Mouse (Mus musculus) liver, postnatal 0 days (tissue): ENCODE data around the gene Pcmt1. TPM values are rescaled to one million over a fixed set of nuclear protein-coding genes. Genes with fewer than 3 reads are reported as not detected.

Experiments
- ATAC-seq: fragments of 200-750 bp; cut with Nextera tagmentation; 2 replicates; pipeline ENCODE4 v1.8.0; 2017; ENCODE audit warnings: mild to moderate bottlenecking, moderate library complexity
- DNase-seq: peaks from one replicate; pipeline ENCODE4 v3.0.0-alpha.2; 2016
- H3K27ac ChIP-seq: fragments of 300-500 bp; sonication (generic); 2 replicates; pipeline ENCODE4 v1.5.1; 2014; ENCODE audit warnings: antibody characterized with exemption, moderate library complexity, mild to moderate bottlenecking, low read depth
- H3K27me3 ChIP-seq: fragments of 300-500 bp; sonication (generic); 2 replicates; pipeline ENCODE4 v1.6.1; 2014; ENCODE audit warnings: low read length, control low read depth, mixed read lengths; ENCODE audit not compliant: insufficient read depth
- H3K36me3 ChIP-seq: fragments of 300-500 bp; sonication (generic); replicated peaks from 2 replicates; pipeline ENCODE4 v1.6.1; 2014; ENCODE audit warnings: mild to moderate bottlenecking, control low read depth, low read length, moderate library complexity, mixed read lengths; ENCODE audit not compliant: insufficient read depth
- H3K4me1 ChIP-seq: fragments of 300-500 bp; sonication (generic); 2 replicates; pipeline ENCODE4 v1.6.1; 2014; ENCODE audit warnings: antibody characterized with exemption, mild to moderate bottlenecking, control low read depth; ENCODE audit not compliant: insufficient read depth
- H3K4me2 ChIP-seq: fragments of 300-500 bp; sonication (generic); 2 replicates; pipeline ENCODE4 v1.6.1; 2014; ENCODE audit warnings: low read depth, mild to moderate bottlenecking, low read length, moderate library complexity, mixed read lengths
- H3K4me3 ChIP-seq: fragments of 300-500 bp; sonication (generic); 2 replicates; pipeline ENCODE4 v1.5.1; 2014; ENCODE audit warnings: low read depth, low read length
- H3K9ac ChIP-seq: fragments of 300-500 bp; sonication (generic); replicated peaks from 2 replicates; pipeline ENCODE4 v1.6.1; 2014; ENCODE audit warnings: mild to moderate bottlenecking, moderate library complexity
- H3K9me3 ChIP-seq: fragments of 300-500 bp; sonication (generic); 2 replicates; pipeline ENCODE4 v1.6.1; 2016; ENCODE audit warnings: mild to moderate bottlenecking, control low read depth, low read length, mixed read lengths
- CTCF ChIP-seq: sonication (generic); IDR thresholded peaks from 2 replicates; pipeline ENCODE4 v1.5.1; 2016; ENCODE audit warnings: antibody characterized with exemption, low read depth
- EP300 ChIP-seq: IDR thresholded peaks from 2 replicates; pipeline ENCODE4 v1.6.1; 2016; ENCODE audit warnings: antibody characterized with exemption, low read depth, mild to moderate bottlenecking
- WGBS: fragments of 180-500 bp; shearing (Covaris S2); extraction: QIAGEN DNeasy Blood & Tissue Kit; methylation state at CpG from one replicate; pipeline ENCODE4 v1.1.7; 2014; ENCODE audit not compliant: insufficient replicate concordance; 5-methylcytosine and 5-hydroxymethylcytosine counted together
- polyA plus RNA-seq: library from polyadenylated mRNA; unstranded; fragments of >200 nt; fragmentation: Nextera tagmentation; extraction: Ambion mirVana; gene quantifications from 2 replicates; pipeline ENCODE4 v1.2.1, GENCODE M21; 2015

Pcmt1 gene
- polyA plus RNA-seq, 1 experiment from 2014 or later: 67.2 TPM

DNA sequence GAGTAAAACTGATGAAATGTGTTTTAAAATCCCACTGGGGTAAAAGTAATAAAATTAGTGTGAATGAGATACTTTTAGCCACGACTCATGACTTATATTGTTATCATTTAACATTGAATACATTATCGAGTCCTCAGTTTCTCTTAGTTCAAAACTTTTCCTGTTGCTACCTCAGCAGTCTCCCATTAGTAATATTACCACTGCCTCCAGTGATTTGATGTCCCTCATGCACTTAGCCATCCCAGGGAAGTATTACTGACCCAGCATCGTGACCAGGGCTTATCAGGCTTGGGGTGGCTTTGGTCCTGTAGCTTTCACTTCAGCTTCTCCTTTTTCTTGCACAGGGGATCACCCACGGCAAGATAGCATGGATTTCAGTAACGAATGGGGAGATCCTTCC lies 29.2 kb upstream of the Pcmt1 start:
- H3K4me1 ChIP-seq: no peaks in the 10 kb centered on the region

DNA sequence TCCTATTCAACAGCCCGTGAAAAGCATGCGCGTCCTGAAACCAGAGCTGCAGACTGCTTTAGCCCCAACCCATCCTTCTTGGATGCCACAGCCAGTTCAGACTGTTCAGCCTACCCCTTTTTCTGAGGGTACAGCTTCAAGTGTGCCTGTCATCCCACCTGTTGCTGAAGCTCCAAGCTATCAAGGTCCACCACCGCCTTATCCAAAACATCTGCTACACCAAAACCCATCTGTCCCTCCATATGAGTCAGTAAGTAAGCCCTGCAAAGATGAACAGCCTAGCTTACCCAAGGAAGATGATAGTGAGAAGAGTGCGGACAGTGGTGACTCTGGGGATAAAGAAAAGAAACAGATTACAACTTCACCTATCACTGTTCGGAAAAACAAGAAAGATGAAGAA lies 21.6 kb upstream of the Pcmt1 start:
- Histone ChIP-seq H3K4me1 (no peaks in the 10 kb centered on the region), H3K4me3 (no peak overlapping the region), H3K27ac (no peak overlapping the region), H3K36me3 (peaks cover 81% of the 10 kb centered on the region), H3K27me3 (no peaks in the 10 kb centered on the region), H3K4me2 (no peak overlapping the region), H3K9me3 (no peaks in the 10 kb centered on the region), H3K9ac (no peak overlapping the region)
- WGBS: 89% methylated on average over 6 of the region's 6 CpGs
- DNase-seq: no peak
- ATAC-seq: no peak
- TF ChIP-seq EP300 (no peak), CTCF (no peak)

More for the DNA sequence above, 29.2 kb upstream of the Pcmt1 start:
- Histone ChIP-seq H3K27me3 (no peaks in the 10 kb centered on the region), H3K4me3 (no peak overlapping the region), H3K27ac (no peak overlapping the region), H3K9me3 (no peaks in the 10 kb centered on the region), H3K9ac (no peak overlapping the region), H3K4me2 (no peak overlapping the region), H3K36me3 (peaks cover 70% of the 10 kb centered on the region)
- DNase-seq (no peak), ATAC-seq (no peak)
- no peak for TF ChIP-seq EP300
- no peak for TF ChIP-seq CTCF
- 83% methylated on average over 5 of the region's 5 CpGs for WGBS

DNA sequence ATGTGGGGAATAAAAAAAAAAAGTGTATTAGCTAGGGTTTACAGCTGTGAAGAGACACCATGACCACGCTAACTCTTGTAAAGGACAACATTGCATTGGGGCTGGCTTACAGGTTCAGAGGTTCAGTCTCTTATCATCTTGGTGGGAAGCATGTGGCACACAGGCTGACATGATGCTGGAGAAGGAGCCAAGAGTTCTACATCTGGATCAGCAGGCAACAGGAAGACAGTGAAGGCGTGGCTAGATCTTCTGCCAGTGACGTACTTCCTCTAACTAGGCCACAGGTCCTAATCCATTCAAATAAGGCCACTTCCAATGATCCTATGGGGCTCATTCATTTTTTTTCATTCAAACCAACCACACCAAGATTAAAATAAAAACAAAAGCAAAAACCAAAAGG lies 19.2 kb upstream of the Pcmt1 start:
- Histone ChIP-seq H3K36me3 (peaks cover 80% of the 10 kb centered on the region), H3K9ac (no peak overlapping the region), H3K4me2 (no peak overlapping the region), H3K9me3 (no peaks in the 10 kb centered on the region), H3K27ac (no peak overlapping the region), H3K4me3 (no peak overlapping the region), H3K27me3 (no peaks in the 10 kb centered on the region), H3K4me1 (no peaks in the 10 kb centered on the region)
- TF ChIP-seq EP300 (no peak), CTCF (no peak)
- ATAC-seq (no peak), DNase-seq (no peak)
- WGBS: 58% methylated on average over 3 of the region's 3 CpGs

DNA sequence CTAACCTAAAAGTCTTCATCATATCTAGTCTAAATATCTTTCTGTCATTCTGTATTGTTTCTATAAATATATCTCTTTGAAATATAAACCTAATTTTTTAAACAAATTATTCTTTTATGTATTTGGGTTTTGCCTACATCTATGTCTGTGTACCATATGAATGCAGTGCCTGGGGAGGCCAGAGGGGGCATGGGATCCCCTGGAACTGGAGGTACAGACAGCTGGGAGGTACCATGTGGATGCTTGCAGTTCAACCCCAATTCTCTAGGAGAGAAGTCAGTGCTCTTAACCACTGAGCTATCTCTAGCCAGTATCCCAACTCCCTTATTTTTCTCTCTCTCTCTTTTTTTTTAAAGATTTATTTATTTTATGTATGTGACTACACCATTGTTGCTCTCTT lies 14.3 kb upstream of the Pcmt1 start:
- H3K27me3 ChIP-seq: no peaks in the 10 kb centered on the region
- H3K9ac ChIP-seq: no peak overlapping the region
- no peak overlapping the region for H3K4me3 ChIP-seq
- peak; percentile 38 for TF ChIP-seq CTCF
- no peak for TF ChIP-seq EP300
- DNase-seq (no peak), ATAC-seq (0 out of 2 replicates have a peak, but pooled peaks have one; percentile 59)
- H3K4me1 ChIP-seq: no peaks in the 10 kb centered on the region
- no peak overlapping the region for H3K27ac ChIP-seq
- H3K9me3 ChIP-seq: no peaks in the 10 kb centered on the region
- H3K4me2 ChIP-seq: no peak overlapping the region
- H3K36me3 ChIP-seq: peaks cover 69% of the 10 kb centered on the region

DNA sequence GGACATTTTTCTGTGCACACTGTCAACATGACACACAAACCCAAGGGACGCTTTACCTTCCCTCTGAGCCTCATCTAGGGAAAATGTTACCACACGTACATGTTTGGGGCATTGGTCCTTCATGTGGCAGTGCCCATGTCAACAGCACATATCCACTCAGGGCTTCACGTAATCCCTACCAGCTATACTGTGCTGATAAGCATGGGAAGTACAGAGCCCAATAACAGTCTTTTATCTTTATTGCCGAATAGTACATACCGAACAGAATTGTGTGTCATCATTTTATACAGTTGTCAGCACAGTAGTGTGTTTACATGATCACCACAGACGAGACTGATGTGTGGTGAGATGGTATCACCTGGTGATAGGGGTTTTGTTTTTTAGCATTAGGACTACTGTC lies 6.0 kb upstream of the Pcmt1 start:
- Histone ChIP-seq H3K4me3 (no peak overlapping the region), H3K4me2 (no peak overlapping the region), H3K9me3 (no peaks in the 10 kb centered on the region), H3K36me3 (peaks cover 8% of the 10 kb centered on the region), H3K4me1 (peaks cover 29% of the 10 kb centered on the region), H3K27me3 (no peaks in the 10 kb centered on the region), H3K27ac (no peak overlapping the region), H3K9ac (no peak overlapping the region)
- WGBS: 60% methylated on average over 6 of the region's 6 CpGs
- DNase-seq (no peak), ATAC-seq (no peak)
- no peak for TF ChIP-seq CTCF
- TF ChIP-seq EP300: no peak

GRCm38 (mm10) chr10:7682249-7682648 lies 1.3 kb upstream of the Pcmt1 start:
- peak overlapping the region; percentile 98 for H3K4me3 ChIP-seq
- ATAC-seq: no peak
- TF ChIP-seq EP300: no peak
- no peak for TF ChIP-seq CTCF
- H3K27me3 ChIP-seq: no peaks in the 10 kb centered on the region
- H3K9me3 ChIP-seq: no peaks in the 10 kb centered on the region
- peak overlapping the region; percentile 92 for H3K9ac ChIP-seq
- peak overlapping the region; percentile 94 for H3K4me2 ChIP-seq
- H3K36me3 ChIP-seq: peaks cover 10% of the 10 kb centered on the region
- WGBS: 43% methylated on average over 3 of the region's 3 CpGs
- H3K27ac ChIP-seq: peak overlapping the region; percentile 98
- peaks cover 41% of the 10 kb centered on the region for H3K4me1 ChIP-seq
- DNase-seq: no peak
